Mouse (Mus musculus) adrenal gland, postnatal 0 days (tissue): ENCODE data around the gene Rhot2. TPM values are rescaled to one million over a fixed set of nuclear protein-coding genes. Genes with fewer than 3 reads are reported as not detected.

ENCODE experiments used
- polyA plus RNA-seq: library from polyadenylated mRNA; unstranded; fragments of >200 nt; fragmentation: Nextera tagmentation; extraction: Ambion mirVana; gene quantifications from 2 replicates; pipeline ENCODE4 v1.2.1, GENCODE M21; 2015

Gene Rhot2
- polyA plus RNA-seq = 10.4 and 18.4 TPM in 2 replicates

DNA sequence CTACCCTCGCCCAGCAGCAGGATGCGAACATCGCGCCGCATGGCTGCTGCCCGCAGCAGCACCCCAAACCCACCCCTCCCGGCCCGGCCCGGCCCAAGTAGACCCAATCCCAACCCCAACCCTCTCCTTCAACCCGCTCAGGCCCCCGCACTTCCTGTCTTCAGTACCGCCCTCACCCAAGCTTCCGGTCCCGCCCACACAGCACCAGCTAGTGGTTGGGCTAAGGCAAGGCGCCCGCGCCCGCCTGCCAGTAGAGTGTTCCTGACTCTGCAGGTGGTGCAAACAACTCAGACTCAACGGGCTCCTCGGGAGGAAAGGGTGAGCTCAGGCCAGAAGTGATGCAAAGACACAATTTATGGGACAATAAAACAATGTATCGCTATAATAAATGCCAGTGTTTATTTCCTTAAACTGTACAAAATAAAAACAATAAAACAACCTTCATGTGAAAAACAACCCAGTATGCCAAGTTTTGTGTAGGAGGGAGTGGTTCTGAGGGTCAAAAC, at the start of gene Rhot2:
Rhot2 (minus strand) TSS at position 456 of the 506 bp plus-strand sequence.

DNA sequence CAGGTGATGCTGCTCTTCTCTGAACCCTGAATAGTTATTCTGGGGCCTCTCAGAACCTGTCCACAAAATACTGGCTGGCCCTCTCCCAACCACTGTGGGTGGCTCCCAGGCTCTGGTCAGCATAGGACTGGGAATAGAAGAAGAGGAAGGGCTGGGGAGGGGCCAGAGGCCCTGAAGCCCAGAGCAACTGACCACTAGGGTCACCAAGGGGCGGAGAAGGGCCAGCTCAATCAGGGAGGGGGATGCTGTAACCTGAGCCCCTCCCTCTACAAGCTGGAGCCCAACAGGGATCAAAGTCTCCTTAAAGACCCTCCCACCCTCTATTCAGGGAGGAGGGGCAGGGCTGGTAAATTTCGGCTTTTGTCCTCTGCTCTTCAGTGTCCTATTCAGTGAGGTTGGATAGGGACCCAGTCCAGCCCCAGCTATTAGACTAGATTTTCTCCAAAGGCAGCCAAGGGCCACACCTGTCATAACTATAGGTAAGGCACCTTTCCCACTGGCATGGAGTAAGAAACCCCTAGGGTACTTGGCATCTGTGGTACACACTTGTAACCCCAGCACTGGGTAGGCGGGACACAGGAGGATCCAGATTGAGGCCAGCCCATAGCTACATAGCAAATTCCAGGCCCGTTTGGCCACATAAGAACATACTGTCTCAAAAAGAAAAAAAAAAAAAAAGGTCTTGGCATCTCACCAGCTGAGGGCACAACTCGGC, 35.7 kb upstream of the Rhot2 start, which contains the start of gene Wfikkn1:
Wfikkn1 (minus strand) TSS at position 663 of the 715 bp plus-strand sequence.

DNA sequence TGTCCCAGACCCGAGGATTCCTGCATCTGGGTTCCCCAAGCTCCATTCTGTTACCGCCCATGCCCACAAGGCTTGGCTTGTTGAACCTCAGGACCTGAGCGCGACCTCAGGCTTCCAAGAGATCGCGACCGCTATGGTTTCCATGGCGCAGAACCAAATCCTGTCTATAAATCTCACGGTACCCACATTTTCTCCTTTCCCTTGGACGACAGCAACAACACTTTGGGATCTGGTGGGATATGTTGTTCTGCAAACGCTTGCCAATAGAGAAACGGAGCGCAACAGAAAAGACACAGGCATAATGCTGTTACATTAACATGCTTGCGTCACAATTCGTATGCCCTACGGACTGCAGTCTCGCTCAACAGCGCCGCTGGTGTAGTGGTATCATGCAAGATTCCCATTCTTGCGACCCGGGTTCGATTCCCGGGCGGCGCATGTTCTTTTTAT, 30.1 kb upstream of the Rhot2 start, which contains the start of gene Mettl26:
Mettl26 (plus strand) TSS at position 354 of the 450 bp plus-strand sequence.

DNA sequence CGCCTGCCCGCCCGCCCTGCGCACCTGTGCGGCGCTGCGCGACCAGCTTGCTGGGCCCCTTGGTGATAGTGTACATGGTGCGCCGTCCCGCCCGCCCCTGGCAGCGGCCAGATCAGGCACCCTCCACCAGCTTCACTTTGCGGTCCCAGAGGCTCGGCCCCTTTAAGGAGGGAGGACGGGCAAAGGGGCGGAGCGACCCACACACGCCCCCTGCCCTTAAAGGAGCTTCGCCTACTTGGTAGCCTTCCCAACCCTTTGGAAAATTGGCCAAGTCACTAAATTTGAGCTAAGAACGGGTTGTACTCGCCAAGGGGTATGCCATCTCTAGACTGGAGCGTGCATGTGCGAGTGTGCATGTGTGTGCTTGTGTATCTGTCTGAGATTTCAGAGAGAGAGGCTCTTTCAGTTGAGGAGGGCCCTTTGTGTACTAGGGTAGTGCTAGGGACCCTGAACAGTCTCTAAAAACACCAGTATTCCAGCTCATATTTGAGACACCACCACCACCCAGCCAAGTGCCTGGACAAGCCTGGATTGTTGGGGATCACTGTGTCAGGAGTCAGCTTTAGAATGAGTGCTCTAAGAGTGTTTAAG, 24.0 kb upstream of the Rhot2 start, which contains the start of gene Mcrip2:
Mcrip2 (minus strand) TSS at position 164 of the 591 bp plus-strand sequence.

DNA sequence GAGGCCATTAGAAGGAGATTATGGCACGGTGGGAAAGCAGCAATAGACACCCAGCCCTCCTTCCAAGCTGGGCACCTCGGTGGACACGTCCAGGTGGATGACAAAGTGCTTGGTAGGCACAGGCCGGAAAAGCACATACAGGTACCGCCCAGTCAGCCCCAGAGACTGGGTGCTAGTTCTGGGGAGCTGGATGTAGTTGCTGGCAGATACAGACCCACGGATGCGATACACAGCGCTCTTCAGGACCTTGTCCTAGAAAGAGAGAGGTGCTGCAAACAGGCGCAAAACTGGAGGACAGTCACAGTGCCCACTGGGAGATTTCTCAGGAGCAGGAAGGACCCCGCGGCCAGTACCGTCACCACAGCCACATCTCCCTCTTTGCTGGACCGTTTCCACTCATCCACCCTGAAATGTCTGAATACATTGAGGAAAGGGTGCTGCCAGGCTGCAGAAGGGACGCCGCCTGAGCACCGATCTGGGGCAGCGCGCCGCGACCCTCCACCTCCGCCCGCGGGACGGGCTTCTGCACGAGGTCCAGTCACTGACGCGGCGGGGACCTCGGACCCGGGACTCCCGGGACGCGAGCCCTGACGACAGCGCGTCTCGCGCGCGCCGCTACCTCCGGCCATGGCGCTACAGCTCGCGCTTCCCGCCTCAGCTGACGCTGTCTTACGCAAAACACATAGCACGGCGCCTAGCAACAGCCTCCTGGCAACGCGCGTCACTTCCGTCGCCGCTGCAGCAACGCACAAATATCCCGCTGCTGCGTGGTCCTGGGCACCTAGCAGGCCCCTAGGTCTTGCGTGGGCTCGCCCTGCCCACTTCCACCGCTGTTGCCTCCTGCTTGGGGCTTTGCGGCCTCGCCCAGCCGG, 16.4 kb upstream of the Rhot2 start, which contains the start of gene Wdr90:
Wdr90 (minus strand) TSS at position 670 of the 872 bp plus-strand sequence.

DNA sequence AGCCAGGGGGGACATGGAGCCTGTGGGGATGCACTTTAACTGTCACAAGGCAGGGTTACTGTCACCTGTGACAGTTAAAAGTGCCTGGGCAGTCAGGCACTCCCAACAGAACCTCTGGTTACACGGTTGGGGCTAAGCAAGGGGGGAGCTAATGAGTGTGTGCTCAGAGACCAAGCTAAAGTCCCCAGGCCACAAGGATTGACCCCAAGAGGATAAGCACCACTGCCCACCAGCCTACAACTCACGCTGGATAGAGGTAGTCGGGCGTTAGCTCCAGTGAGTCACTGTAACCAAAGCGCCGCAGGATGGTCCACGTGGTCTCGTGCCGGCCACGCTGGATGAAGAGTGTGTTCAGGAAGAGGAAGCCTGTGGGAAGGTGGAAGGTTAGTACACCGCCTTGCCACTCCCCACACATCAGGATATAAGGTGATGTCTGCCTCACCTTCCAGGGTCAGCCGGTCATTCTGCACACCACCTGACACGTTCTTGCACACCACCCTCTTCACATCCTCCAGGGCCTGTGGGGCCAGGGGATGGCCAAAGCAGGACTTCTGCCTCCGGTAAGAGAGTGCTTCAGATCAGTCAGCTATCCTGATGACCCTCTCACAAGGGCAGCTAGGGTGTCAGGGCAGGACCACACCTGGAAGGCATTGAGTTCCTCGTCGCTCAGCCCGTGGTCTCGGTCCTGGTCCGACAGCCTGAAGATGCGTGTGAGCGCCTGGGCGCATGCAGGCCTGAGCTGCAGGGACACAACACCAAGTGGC, 3.4 kb downstream of the Rhot2 start, which contains the start of gene Gm20683:
Gm20683 (minus strand) TSS at position 647 of the 764 bp plus-strand sequence.

DNA sequence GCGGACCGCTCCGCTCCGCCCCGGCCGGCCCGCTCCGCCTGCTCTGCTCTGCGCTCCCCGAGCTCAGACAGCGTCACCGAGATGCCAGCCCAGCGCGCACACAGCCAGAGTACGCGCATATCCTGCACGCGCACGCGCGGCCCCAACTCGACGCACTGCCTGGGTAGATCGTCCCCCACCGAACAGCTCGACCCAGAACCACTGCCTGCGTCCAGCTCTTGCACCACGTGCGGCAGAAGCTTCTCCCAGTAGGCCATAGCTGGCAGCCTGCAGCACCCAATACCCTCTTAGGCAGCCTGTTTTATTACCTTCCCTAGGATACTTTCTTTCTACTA, 7.6 kb downstream of the Rhot2 start, which contains the start of gene Rhbdl1:
Rhbdl1 (minus strand) TSS at position 220 of the 335 bp plus-strand sequence.

DNA sequence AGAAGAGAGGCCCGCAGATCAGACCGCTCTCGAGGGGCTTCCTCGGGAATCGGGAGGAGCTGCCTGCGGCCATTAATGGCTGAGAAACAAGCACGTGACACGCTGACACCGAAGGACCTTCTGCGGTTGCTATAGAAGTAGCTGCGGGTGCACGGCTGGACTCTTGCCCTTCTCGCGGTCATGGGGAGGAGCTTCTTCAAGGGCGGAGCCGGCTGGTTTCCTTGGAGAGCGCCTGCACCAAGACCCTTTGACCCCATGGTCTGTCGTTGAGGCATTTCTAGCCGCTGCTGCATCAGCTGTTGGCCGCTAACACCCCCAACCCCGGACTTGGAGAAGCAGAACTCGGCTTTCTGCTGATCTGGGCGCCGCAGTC, 11.4 kb downstream of the Rhot2 start, which contains the start of gene Stub1:
Stub1 (minus strand) TSS at position 114 of the 373 bp plus-strand sequence.

DNA sequence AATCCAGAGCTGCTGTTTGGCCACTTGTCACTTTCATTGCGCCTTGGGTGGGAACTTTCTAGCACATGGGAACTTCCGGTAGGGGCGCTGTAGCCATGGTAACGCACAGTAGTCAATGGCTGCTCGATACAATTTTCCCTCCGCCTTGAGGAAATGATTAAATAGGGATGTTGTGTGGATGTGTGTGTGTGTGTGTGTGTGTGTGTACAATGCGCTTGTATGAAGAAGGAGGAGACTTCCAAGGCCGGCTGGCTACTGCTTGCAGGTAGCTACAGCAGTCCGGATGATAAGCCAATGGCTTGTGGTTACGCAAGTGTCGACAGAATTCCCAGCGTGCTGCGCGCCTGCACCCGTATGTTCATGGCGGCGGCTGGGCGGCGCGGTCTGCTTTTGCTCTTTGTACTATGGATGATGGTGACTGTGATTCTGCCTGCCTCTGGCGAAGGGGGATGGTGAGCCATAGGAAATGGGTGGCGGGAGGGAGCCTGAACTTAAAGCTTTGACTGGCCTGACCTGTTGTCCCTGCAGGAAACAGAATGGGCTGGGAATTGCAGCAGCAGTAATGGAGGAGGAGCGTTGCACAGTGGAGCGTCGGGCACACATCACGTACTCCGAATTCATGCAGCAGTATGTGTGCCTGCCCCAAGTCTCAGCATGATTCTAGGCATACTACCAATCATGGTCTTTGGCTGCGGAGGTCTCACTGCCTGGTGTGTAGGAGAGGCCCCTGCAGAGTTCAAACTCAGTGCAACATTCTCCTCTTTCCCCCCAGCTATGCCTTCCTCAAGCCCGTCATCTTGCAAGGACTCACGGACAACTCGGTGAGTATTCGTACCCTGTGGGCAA, 15.7 kb downstream of the Rhot2 start, which contains the start of gene Jmjd8:
Jmjd8 (plus strand) TSS at position 156 of the 846 bp plus-strand sequence.

DNA sequence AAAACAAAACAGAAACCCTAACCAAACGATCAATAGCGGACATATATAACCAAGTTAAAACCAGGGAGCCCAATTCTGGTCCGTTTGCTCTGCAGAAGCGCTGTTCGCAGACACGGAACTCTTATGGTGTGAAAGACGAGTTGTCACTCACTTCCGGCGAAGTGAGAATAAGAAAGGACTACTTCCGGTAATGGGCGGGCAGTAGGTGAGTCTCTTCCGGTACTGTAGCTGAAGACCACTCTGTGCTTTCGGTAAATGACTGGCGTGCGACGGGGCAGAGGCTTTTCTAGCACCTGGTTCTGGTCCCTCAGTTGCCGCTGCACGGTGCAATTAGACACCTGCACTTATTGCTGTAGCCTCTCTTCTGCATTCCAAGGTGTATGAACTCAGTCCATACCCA, 21.2 kb downstream of the Rhot2 start, which contains the start of gene Wdr24:
Wdr24 (plus strand) TSS at position 176 of the 400 bp plus-strand sequence.

DNA sequence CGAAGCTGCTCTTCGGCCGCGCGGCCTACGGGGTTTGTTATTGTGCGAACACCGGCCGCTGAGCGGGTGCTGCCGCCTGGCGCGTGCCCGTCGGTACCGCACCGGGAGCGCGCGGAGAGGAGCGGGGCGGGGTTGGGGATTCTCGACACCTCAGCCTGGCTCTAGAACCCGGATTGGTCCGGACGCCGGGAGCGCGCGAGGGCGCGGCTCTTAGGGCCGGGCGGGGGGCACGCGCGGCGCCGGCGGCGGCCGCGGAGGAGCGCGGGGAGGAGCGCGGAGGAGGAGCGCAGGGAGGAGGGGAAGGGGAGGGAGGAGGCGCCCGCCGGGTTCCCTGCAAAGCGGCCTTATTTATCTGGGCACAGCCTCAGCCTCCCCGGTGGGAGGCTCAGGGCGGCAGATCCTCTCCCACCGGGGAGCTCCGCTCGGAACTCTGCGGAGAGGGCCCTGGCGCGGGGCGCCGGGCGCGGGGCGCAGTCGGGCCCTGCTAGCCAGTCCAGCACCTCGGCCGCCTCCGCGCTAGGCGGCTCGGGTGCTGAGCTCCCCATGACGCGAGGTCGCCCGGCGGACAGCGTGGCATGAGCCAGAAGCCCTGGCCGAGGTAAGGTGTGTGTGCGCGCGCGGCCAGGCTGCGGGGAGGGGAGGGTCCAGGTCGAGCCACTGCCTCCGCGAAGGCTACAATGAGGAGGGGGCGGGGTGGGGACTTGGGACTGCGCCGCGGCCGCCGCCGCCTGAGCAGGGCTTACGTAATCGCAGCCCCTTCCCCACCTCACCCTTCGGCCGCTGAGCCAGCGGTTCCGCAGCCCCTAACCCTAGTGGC, 35.7 kb downstream of the Rhot2 start, which contains the start of gene Fbxl16:
Fbxl16 (plus strand) TSS at position 297 of the 817 bp plus-strand sequence.

DNA sequence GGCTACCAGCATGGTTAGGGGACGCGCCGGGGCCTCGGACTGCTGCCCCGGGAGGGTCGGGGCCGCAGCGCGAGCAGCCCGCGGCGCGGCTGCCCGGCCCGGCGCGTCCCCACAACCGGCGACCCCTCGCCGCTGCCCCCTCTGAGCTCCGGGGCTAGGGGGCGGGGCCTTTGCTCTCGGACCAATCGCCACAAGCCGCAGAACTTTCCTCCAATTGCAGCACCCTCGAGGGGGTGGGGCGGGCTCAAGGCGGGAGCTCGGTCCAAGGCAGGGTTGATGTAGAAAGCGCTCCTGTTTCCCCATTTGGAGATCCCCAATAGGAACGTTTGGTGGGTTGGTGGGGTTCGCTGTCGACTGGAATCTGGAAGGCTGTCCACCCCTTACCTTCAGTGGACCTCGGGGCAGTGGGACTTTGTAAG, 47.7 kb downstream of the Rhot2 start, which contains the start of gene Metrn:
Metrn (minus strand) TSS at position 186 of the 419 bp plus-strand sequence.

DNA sequence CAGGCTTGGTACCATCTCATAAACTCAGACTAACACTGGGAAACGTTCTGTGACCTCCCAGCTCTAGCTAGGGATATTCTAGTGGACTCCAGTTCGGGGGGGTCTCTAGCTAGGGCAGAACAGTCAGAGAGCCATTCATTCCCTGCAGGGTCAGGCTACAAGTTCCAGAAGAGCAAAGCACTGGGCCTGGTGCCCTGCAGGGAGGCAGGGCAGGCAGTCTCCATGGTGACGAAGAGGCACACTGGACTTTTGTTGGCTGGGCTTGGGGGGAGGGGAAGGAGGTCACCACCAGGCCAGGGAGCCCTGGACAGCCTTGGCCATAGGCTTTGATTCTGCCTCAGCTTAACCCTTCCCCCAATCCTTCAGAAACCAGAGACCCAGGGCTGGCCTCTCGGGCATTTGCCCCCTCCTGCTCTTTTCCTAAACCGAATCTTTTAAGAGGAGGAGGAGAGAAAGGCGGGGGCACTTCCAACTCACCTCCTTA, 49.0 kb downstream of the Rhot2 start, which contains the start of gene AC134908.4:
AC134908.4 (minus strand) TSS at position 51 of the 484 bp plus-strand sequence.

DNA sequence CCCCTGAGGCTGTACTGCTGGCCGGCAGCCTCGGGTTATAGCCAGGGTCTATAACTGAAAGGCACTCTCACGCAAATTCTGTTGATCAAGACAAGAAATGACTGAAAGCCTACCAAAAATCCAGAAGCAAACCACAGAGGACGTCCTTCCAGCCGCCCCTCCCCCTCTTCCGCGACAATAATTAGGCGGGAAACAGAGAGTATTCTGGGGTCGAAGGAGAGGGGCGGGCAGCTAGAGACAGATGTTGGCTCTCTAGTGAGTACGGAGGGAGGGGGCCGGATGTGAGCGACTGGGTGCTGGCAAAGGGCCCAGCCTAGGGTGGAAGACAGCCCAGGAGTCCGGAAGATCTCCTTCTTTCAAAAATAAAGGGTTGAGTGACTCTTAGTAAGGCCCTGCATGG, 52.0 kb downstream of the Rhot2 start, which contains the start of gene Fam173a:
Fam173a (minus strand) TSS at position 287 of the 400 bp plus-strand sequence.

